Mouse (Mus musculus) left cerebral cortex, adult 8-10 months (tissue): ENCODE measurements at regions not wholly inside any gene's neighbourhood (a gene's known extent, or its start where the extent isn't known, plus 50 kb on each side); places are given as distances from the start of the nearest gene placed in this dataset.

Source experiments
- DNase-seq, 2 experiments: peaks; one replicate each; pipeline ENCODE4 v3.0.0; 2022; ENCODE audit warnings: low spot score in 2 of 2

DNA sequence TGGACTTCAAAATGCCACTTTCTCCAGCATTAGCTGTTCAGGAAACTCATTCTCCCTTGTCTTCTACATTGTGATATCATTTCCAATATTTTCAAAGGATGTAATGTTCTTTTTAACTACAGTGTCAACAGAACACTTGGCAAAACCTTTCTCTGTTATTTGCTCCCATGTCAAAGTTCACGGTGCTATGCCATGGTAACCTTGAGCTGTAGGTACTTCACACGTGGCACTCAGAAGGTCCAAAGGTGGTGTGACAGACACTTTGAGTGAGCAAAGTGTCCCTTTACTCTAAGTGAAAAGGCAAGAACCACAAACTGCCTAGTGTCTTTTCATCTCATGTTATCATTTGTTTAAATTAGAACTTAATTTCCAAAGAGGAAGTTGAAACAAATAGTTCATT lies 53.3 kb upstream of the Tram2 start:
- DNase-seq: no peak

DNA sequence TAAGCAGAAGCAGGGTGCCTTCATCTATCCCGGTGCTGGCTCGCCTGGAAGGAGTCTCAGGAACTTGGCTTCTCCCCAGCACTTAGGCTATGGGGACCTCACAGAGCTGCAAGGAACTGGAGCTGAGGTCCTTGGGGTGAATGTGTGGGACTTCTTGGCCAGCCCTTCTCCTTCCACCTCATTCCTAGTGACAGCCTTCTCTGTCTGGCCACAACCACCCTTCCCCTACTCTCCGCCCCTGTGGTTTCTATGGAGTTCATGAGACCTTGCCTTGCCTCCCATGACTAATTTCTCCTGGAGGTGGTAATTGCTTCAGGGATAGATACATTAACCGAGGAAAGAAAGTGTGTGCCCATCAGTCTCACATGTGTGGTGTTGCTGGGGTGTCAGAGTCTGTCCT lies 67.9 kb upstream of the Tram2 start:
- DNase-seq: no peak

DNA sequence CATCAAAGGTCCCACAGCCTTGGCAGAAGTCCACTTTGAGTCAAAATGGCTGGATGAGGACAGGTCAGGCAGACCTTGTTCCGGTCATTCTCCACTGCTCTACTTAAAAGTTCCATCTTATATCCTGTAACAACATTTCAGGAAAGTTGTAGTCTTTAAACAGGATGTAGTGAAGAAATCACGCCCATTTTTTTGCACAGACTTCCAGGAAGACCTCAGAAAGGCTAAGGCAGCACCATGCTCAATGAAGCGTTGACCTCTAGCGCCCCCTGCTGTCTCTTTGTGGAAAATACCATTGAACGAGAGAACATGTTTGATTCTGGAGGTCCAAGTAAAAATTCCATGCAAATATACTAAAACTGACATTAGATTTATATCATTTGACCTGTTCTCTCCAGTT lies 56.6 kb upstream of the Tmem14a start:
- DNase-seq: peak; percentile 39 to 60

DNA sequence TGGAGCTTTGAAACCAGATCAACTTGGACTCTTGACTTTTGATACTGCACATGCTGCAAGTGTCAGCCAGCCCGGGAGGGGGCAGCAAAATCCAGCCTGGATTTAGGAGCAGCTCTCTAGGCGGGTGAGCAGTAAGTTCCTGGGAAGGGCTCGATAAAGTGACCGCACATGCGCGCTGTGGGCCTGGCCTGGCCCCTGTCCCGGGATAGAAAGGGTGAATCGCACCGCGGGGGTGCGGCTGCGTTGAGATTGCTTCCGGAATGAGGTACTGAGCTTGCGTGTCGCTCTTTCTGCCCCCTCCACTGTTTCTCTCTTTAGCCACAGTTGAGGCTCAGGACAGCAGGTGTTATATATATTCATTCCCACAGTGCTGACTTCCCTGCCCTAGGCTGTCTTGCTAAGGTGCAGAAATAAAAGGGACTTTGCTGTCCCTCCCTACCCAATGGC lies 52.1 kb upstream of the Tmem14a start:
- peak; percentile 80 to 83 for DNase-seq

DNA sequence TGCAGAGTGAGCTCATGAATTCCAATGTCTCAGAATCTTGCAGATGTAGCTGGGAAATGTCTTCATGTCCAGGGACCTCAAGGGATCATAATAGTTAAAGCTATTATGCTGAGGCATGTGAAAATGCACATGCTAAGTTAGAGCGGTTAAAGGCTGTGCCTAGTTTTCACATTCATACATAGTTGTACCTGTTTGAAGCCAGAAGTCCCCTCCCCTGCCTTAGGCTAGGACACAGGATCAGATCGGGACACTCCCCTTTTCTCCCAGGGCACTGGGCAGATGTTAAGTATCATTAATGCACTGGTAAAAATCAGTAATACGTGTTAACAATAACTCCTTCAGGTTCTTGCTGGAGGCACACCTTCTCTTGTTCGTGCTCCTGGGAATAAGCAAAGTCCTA lies 51.6 kb upstream of the Tmem14a start:
- peak in 1 of 2 experiments; percentile 7 for DNase-seq
